Mouse (Mus musculus) gastrocnemius, adult 18-20 months (tissue): ENCODE measurements around the gene Uaca. TPM values are rescaled to one million over a fixed set of nuclear protein-coding genes. Genes with fewer than 3 reads are reported as not detected.
"Not testable (repeated sequence)": the region's sequence is repeated elsewhere in the genome, so short reads cannot be mapped to it uniquely, and the experiment has no call there.

Experiments used
- DNase-seq: peaks from one replicate; pipeline ENCODE4 v3.0.0; 2021; ENCODE audit warnings: low spot score
- total RNA-seq, 2 experiments: library from RNA; stranded (reverse); gene quantifications; 2 replicates each; pipeline ENCODE4 v1.2.3; 2021

The Uaca gene
- total RNA-seq, 2 experiments from 2014 or later: 137 to 171 TPM

GRCm38 (mm10) chr9:60790282-60790681 lies 4.1 kb upstream of the Uaca start:
- DNase-seq: peak; percentile 68

GRCm38 (mm10) chr9:60794841-60795351 lies 554 bp downstream of the Uaca start:
- peak; percentile 59 for DNase-seq

GRCm38 (mm10) chr9:60796076-60796475 lies 1.7 kb downstream of the Uaca start:
- DNase-seq: no peak

DNA sequence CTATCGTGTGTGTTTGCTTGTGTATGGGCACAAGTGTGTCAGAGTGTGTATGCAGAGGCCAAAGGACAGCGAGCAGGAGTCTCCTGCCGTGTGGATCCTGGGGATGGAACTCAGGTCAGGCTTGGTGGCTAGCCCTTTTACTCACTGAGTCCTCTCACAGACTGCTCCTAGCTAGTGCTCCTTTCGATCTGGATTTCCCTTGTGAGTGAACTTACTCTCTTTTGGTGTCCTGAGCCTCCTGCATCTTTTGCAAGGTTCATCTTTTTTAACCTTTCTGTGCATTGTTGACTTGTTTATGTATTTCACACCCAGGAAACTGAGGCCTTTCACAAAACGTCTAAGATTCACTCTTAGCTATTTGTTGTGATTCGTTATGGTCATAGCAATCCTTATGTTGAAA lies 2.8 kb downstream of the Uaca start:
- no peak for DNase-seq

GRCm38 (mm10) chr9:60799061-60799460 lies 4.7 kb downstream of the Uaca start:
- no peak for DNase-seq

GRCm38 (mm10) chr9:60800663-60801382 lies 6.5 kb downstream of the Uaca start:
- DNase-seq: no peak

GRCm38 (mm10) chr9:60801746-60802145 lies 7.4 kb downstream of the Uaca start:
- no peak for DNase-seq

DNA sequence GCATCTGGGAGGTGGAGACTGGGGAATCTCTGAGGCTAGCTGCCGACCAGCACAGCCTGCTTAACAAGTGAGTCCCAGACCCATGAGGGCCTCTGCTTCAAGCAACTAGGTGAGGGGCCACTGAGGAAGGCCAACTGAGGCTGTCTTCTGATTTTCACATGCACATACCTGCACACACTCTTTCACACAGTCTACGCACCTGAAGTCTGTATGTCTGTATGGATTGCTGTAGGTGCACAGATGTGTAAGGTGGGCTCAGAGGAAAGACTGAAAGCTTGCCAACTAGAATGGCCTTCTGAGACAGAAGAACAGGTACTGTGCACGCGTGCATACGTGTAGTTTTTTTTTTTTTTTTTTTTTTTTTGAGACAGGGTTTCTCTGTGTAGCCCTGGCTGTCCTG lies 8.0 kb downstream of the Uaca start:
- DNase-seq: no peak

GRCm38 (mm10) chr9:60806021-60806420 lies 11.7 kb downstream of the Uaca start:
- no peak for DNase-seq

DNA sequence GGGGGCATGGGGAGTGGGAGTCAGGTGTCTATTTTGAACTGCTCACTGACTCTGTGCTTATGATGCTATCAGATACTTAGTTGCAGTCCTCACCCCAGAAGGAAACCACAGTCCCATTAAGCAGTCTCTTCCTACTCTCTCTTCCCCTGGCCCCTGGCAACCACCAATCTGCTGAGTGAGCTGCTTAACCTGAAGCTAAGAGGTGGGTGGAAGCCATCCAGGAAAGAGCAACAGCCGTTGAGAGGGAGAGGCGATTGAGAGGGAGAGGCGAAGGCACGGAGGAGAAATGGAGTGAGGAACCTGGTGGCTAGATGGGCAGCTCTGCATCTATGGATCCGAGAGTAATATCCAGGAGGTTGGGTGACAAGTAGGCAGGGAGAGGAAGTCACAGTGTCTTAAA lies 13.7 kb downstream of the Uaca start:
- peak; percentile 54 for DNase-seq

DNA sequence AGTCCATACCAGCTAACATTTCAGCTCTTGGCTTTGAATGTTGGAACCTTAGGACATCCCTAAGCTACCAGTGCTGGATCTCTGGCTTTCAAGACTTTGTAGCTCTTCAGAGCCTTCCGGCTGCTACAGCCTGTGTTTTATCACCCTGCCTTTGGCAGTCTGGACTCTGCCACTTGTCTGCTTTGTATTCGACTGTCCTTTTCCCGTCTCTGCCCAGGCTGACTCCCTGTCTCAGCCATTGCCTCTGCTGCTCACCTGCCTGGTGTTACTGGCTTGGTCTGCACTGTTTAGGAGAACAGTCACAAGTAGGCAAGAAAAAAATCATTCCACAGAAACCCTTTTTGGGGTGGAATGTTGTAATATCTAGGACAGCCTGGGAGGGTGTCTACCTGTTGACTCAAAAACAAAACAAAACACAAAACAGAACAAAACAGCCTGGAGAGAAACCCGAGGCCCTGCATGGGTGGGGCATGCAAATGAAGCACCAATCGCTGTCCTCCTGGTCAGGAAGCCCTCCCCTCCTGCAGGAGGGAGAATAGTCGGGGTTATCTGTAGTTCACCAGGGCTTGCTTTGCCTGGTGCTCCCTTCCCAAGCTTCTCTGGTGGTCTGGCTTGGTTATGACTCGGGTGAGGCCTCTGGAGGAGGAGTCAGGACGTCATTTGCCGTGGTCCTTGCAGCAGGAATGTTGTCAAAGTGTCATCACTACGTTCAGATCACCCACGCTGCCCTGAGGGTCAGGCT lies 19.0 kb downstream of the Uaca start:
- peak; percentile 36 for DNase-seq

DNA sequence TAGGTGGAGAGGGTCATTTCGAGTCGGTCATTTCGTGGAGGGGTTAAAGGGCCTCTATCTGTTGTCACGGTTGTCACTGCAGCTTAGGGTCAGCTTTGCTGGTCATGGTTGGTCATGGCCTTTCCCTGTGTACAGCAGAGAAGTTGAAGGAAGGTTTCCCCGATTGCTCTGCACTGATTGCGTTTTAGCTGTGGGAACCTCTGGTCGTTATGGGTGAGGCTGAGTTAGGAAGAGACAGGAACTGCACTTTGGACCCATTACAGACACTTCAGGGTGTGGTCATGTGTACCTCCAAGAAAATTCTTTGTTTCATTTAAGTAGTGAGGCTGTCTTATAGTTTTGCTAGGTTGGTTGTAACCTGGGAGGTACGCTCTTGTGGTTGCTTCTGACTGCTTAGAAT lies 21.2 kb downstream of the Uaca start:
- DNase-seq: no peak

DNA sequence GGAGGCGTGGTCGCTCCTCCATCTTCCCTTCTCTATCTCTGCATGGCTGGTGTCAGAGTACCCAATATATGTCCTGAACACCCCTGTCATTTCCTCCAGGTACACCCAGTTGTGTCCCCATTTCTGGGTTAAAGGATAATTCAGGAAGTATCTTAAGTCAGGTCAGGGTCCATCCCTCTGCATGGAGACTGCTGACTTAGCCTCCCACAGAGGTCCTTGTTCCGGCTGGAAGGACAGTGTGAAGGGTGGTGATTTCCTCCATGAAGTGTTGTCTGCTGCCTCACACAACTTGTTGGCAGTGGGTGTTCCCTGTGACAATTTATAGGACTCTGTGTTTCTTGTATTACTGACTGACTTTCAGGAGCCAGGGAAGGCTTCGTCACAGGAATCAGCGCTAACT lies 23.2 kb downstream of the Uaca start:
- no peak for DNase-seq

DNA sequence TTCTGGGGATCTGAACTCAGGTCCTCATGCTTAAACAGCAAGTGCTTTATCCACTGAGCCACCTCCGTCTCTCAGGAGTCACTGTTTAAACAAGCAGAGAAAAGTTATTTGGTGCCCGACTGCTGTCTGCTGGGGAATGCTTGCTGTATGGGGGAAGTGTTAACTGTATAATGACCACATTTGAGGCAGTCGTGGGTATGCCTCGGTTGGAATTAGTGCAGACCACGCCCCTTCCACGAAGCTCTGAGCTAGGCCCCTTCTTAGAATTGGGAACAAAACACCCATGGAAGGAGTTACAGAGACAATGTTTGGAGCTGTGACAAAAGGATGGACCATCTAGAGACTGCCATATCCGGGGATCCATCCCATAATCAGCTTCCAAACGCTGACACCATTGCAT lies 24.2 kb downstream of the Uaca start:
- DNase-seq: not testable (repeated sequence)

DNA sequence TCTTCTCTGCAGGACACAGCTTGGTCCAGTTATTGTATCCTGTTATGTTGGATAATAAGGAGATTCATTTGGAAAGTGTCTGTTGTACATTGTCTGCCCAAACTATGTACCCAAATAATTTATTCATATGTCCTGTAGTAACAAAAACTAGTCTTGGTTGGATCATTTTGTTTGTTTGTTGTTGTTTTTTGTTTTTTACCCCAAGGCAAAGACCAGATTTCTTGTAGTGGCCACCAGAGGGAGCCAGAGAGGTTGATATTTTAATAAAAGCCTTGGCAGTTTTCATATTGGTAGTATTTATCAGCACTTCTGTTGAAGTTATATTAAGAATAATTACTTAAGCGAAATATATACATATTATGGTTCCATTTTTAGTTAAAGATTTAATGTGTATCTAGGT lies 25.0 kb downstream of the Uaca start:
- DNase-seq: no peak

DNA sequence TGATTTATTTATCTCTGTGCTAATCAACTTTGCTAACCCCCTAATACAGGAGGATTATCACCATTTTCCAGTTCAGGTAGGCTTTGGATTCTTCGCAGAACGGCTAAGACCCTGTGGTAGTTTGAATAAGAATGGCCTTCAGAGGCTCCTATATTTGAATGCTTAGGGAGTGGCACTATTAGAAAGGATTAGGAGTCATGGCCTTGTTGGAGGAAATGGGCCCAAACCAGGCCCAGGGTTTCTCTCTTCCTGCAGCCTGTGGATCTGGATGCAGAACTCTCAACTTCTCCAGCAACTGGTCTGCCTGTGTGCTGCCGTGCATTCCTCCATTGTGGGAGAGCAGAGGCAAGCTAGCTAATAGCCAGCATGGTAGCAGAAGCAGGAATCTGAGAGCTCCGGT lies 27.2 kb downstream of the Uaca start:
- no peak for DNase-seq

GRCm38 (mm10) chr9:60822681-60823080 lies 28.3 kb downstream of the Uaca start:
- no peak for DNase-seq

- peak; percentile 45 for DNase-seq
These were observed 31.2 kb downstream of the Uaca start for GRCm38 (mm10) chr9:60825506-60825905.

- DNase-seq: no peak
These were observed 32.4 kb downstream of the Uaca start for GRCm38 (mm10) chr9:60826759-60827158.

DNA sequence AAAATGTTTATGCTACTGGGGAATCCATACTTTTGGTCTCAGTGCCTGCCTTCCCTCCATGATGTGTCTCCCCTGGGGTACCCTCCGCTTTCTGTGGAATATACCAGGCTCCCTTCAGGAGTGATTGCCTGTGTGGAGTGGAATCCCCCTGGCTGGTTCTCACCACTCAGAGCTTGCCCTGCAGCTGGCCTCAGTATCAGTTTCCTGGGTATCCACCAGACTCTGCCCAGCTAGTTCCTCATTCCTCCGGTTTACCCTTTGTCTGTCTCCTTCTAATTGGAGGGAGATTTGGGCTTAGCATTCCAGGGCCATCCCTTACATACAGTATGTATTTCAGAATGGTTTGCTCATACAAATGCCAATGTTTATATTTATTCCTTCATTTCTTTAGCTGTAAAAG lies 33.9 kb downstream of the Uaca start:
- no peak for DNase-seq

DNA sequence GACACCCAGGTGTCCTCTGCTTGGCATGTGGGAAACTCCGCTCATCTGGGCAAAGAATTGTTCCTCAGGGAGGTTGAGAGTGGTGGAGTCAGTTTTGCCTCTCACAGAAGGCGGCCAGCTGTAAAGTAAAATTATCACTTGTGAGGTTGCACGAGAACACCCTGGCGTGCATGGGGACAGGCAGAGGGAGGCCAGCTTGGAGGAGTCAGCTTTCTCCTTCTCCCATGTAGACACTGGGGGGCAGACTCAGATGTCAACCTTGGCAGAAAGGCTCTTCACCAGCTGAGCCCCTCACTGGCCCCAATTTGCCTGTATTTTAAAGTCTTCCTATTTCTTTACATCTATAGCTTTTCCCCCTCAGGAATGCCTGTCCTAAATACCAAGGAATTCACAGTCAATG lies 35.3 kb downstream of the Uaca start:
- no peak for DNase-seq

- no peak for DNase-seq
These were observed 35.7 kb downstream of the Uaca start for GRCm38 (mm10) chr9:60830079-60830478.

GRCm38 (mm10) chr9:60832233-60832632 lies 37.9 kb downstream of the Uaca start:
- DNase-seq: no peak
